Mouse (Mus musculus) heart, embryonic 14.5 days (tissue): ENCODE measurements at regions not wholly inside any gene's neighbourhood (a gene's known extent, or its start where the extent isn't known, plus 50 kb on each side); places are given as distances from the start of the nearest gene placed in this dataset.

Experiments
- ATAC-seq: fragments of 200-750 bp; cut with Nextera tagmentation; 2 replicates; pipeline ENCODE4 v1.8.0; 2017; ENCODE audit warnings: low read depth, moderate TSS enrichment; ENCODE audit not compliant: insufficient number of reproducible peaks, insufficient read depth, low FRiP score
- H3K27ac ChIP-seq, 2 experiments: fragments of 200-500 bp in 1 of 2; fragments of 300-500 bp in 1 of 2; sonication (generic) in 1 of 2; replicated peaks in 1 of 2; 2 replicates each; pipeline ENCODE4 v1.5.1; 2012 to 2014; ENCODE audit warnings: low read depth in 2 of 2, low read length in 2 of 2, control low read depth in 1 of 2, mild to moderate bottlenecking in 1 of 2, mixed read lengths in 1 of 2; ENCODE audit not compliant: control insufficient read depth in 1 of 2, insufficient read depth in 1 of 2
- H3K27me3 ChIP-seq: fragments of 300-500 bp; sonication (generic); 2 replicates; pipeline ENCODE4 v1.6.1; 2014; ENCODE audit warnings: mild to moderate bottlenecking, low read length, control low read depth; ENCODE audit not compliant: control insufficient read depth, insufficient read depth
- H3K36me3 ChIP-seq: fragments of 300-500 bp; sonication (generic); 2 replicates; pipeline ENCODE4 v1.6.1; 2014; ENCODE audit warnings: mild to moderate bottlenecking, control low read depth, low read length, mixed read lengths; ENCODE audit not compliant: control insufficient read depth, insufficient read depth
- H3K4me1 ChIP-seq, 2 experiments: fragments of 200-500 bp in 1 of 2; fragments of 300-500 bp in 1 of 2; sonication (generic) in 1 of 2; 2 replicates each; pipeline ENCODE4 v1.6.1; 2012 to 2014; ENCODE audit warnings: low read length in 2 of 2, control low read depth in 1 of 2, mixed read lengths in 1 of 2; ENCODE audit not compliant: control insufficient read depth in 2 of 2, insufficient read depth in 2 of 2
- H3K4me2 ChIP-seq: fragments of 300-500 bp; sonication (generic); 2 replicates; pipeline ENCODE4 v1.6.1; 2014; ENCODE audit warnings: mild to moderate bottlenecking, low read length
- H3K4me3 ChIP-seq, 2 experiments: fragments of 200-500 bp in 1 of 2; fragments of 300-500 bp in 1 of 2; sonication (generic) in 1 of 2; 2 replicates each; pipeline ENCODE4 v1.5.1; 2012 to 2014; ENCODE audit warnings: low read length in 2 of 2, mild to moderate bottlenecking in 2 of 2, control low read depth in 1 of 2, low read depth in 1 of 2, moderate library complexity in 1 of 2; ENCODE audit not compliant: control insufficient read depth in 1 of 2, insufficient read depth in 1 of 2
- H3K9ac ChIP-seq: fragments of 300-500 bp; sonication (generic); 2 replicates; pipeline ENCODE4 v1.6.1; 2014; ENCODE audit warnings: mild to moderate bottlenecking, low read length
- H3K9me3 ChIP-seq: fragments of 300-500 bp; sonication (generic); 2 replicates; pipeline ENCODE4 v1.6.1; 2016; ENCODE audit warnings: low read length, control low read depth; ENCODE audit not compliant: control insufficient read depth
- WGBS: fragments of 180-500 bp; shearing (Covaris S2); extraction: QIAGEN DNeasy Blood & Tissue Kit; methylation state at CpG from one replicate; pipeline ENCODE4 v1.1.7; 2014; 5-methylcytosine and 5-hydroxymethylcytosine counted together

- H3K36me3 ChIP-seq: no peaks in the 10 kb centered on the region
- no peak for ATAC-seq
Observed at GRCm38 (mm10) chr3:151307975-151308374, 129.7 kb upstream of the Adgrl4 start.

GRCm38 (mm10) chr3:151323835-151324234, 113.9 kb upstream of the Adgrl4 start:
- 7% methylated on average over 3 of the region's 3 CpGs for WGBS
- H3K4me3 ChIP-seq: no peak overlapping the region
- H3K9me3 ChIP-seq: no peaks in the 10 kb centered on the region
- H3K9ac ChIP-seq: no peak overlapping the region
- ATAC-seq: peak; percentile 61; the same call in 1 of the 2 replicates
- no peaks in the 10 kb centered on the region for H3K27me3 ChIP-seq
- peaks cover 2 to 4% of the 10 kb centered on the region in 2 experiments; a peak in 3 of 4 replicates for H3K4me1 ChIP-seq
- H3K36me3 ChIP-seq: no peaks in the 10 kb centered on the region
- H3K27ac ChIP-seq: 0 out of 4 replicates have a peak overlapping the region, but pooled peaks of 1 of the 2 experiments have one; percentile 45
- H3K4me2 ChIP-seq: no peak overlapping the region

More at GRCm38 (mm10) chr3:151307975-151308374, 129.7 kb upstream of the Adgrl4 start:
- H3K4me3 ChIP-seq: no peak overlapping the region
- no peaks in the 10 kb centered on the region for H3K4me1 ChIP-seq
- H3K9me3 ChIP-seq: no peaks in the 10 kb centered on the region
- H3K27me3 ChIP-seq: no peaks in the 10 kb centered on the region
- H3K27ac ChIP-seq: no peak overlapping the region
- no peak overlapping the region for H3K4me2 ChIP-seq
- no peak overlapping the region for H3K9ac ChIP-seq
- WGBS: 53% methylated on average over 4 of the region's 4 CpGs

- 84% methylated on average over 4 of the region's 4 CpGs for WGBS
- ATAC-seq: no peak
Observed at GRCm38 (mm10) chr3:151329801-151330200, 107.9 kb upstream of the Adgrl4 start.

GRCm38 (mm10) chr3:151331906-151332305, 105.8 kb upstream of the Adgrl4 start:
- Histone ChIP-seq H3K36me3 (no peaks in the 10 kb centered on the region), H3K27ac (no peak overlapping the region)

More at GRCm38 (mm10) chr3:151329801-151330200, 107.9 kb upstream of the Adgrl4 start:
- H3K4me3 ChIP-seq: no peak overlapping the region
- no peak overlapping the region for H3K27ac ChIP-seq
- H3K36me3 ChIP-seq: no peaks in the 10 kb centered on the region
- no peak overlapping the region for H3K4me2 ChIP-seq
- no peaks in the 10 kb centered on the region for H3K9me3 ChIP-seq
- H3K27me3 ChIP-seq: no peaks in the 10 kb centered on the region
- peaks cover 4 to 7% of the 10 kb centered on the region in 2 experiments; a peak in 3 of 4 replicates for H3K4me1 ChIP-seq
- no peak overlapping the region for H3K9ac ChIP-seq

GRCm38 (mm10) chr3:151332317-151332687, 105.4 kb upstream of the Adgrl4 start:
- 94% methylated on average over 1 of the region's 1 CpGs for WGBS
- H3K4me3 ChIP-seq: no peak overlapping the region
- H3K4me2 ChIP-seq: no peak overlapping the region
- H3K36me3 ChIP-seq: no peaks in the 10 kb centered on the region
- no peaks in the 10 kb centered on the region for H3K9me3 ChIP-seq
- ATAC-seq: no peak
- no peak overlapping the region for H3K27ac ChIP-seq
- H3K4me1 ChIP-seq: peaks cover 2 to 7% of the 10 kb centered on the region in 2 experiments; a peak in 3 of 4 replicates
- no peak overlapping the region for H3K9ac ChIP-seq
- H3K27me3 ChIP-seq: no peaks in the 10 kb centered on the region

More at GRCm38 (mm10) chr3:151331906-151332305, 105.8 kb upstream of the Adgrl4 start:
- Histone ChIP-seq H3K27me3 (no peaks in the 10 kb centered on the region), H3K9ac (no peak overlapping the region), H3K9me3 (no peaks in the 10 kb centered on the region), H3K4me3 (no peak overlapping the region), H3K4me2 (no peak overlapping the region), H3K4me1 (peaks cover 2 to 7% of the 10 kb centered on the region in 2 experiments; a peak in 3 of 4 replicates)
- no peak for ATAC-seq
- 17% methylated on average over 2 of the region's 2 CpGs for WGBS

GRCm38 (mm10) chr3:151332688-151333452, 104.8 kb upstream of the Adgrl4 start:
- ATAC-seq: no peak
- H3K4me3 ChIP-seq: no peak overlapping the region
- WGBS: 88% methylated on average over 9 of the region's 9 CpGs
- H3K4me1 ChIP-seq: peaks cover 2 to 7% of the 10 kb centered on the region in 2 experiments; a peak in 3 of 4 replicates
- no peak overlapping the region for H3K9ac ChIP-seq
- no peaks in the 10 kb centered on the region for H3K27me3 ChIP-seq
- no peaks in the 10 kb centered on the region for H3K9me3 ChIP-seq
- H3K36me3 ChIP-seq: no peaks in the 10 kb centered on the region
- no peak overlapping the region for H3K27ac ChIP-seq
- H3K4me2 ChIP-seq: no peak overlapping the region

GRCm38 (mm10) chr3:151333867-151334341, 103.8 kb upstream of the Adgrl4 start:
- Histone ChIP-seq H3K4me3 (no peak overlapping the region), H3K9ac (no peak overlapping the region), H3K4me2 (no peak overlapping the region), H3K27ac (no peak overlapping the region), H3K4me1 (peaks cover 2 to 7% of the 10 kb centered on the region in 2 experiments; a peak in 3 of 4 replicates), H3K27me3 (no peaks in the 10 kb centered on the region), H3K9me3 (no peaks in the 10 kb centered on the region), H3K36me3 (no peaks in the 10 kb centered on the region)
- ATAC-seq: no peak
- 69% methylated on average over 6 of the region's 6 CpGs for WGBS
